Mouse (Mus musculus) frontal cortex, postnatal 10 days (tissue): ENCODE data around the gene Ttc8.
A peak's percentile ranks its signal among the peaks of the same experiment; 100 is the strongest.
"Not testable (repeated sequence)": the region's sequence is repeated elsewhere in the genome, so short reads cannot be mapped to it uniquely, and the experiment has no call there.

Source experiments
- DNase-seq, 2 experiments: peaks; one replicate each; pipeline ENCODE4 v3.0.0; 2022; ENCODE audit warnings: low spot score in 2 of 2, mixed read lengths in 1 of 2

The Ttc8 gene

DNA sequence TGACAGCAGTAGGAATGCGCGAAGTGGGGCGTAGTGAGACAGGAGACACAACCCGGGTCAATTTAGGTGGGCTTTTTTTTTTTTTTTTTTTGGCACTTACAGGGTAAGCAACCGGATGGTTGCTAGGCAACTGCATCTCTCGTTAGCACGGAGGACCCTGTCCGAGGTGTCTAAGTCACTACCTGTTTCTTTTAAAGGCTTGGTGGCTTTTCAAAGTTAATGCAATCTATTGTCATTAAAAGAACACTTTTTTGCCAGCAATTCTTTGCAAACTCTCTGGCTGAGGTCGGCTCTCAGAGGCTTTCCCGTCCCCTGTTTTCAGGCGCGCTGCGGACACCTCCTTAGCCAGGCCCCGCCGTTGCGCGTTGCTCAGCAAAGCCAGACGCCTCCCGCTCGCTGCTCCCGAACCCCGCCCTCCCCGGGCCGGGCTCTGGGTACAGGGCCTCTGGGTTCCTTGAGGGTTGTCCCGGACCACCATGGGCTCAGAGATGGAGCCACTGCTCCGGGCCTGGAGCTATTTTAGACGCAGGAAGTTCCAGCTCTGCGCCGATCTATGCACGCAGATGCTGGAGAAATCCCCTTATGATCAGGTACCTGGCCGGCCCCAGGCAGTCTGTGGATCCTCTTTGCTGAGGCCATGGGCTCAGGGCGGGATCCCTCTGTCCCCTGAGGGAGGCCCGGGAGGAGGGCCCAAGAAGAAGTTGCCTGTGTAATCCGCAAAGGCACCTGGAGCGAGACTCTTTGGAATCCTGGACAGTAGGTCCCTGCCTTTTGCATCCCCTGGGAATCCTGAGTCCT is at the start of gene Ttc8:
Gene Ttc8, plus strand, starts transcription at position 381 of the 798 bp plus-strand sequence.
- DNase-seq, result peak; percentile 77 to 87

DNA sequence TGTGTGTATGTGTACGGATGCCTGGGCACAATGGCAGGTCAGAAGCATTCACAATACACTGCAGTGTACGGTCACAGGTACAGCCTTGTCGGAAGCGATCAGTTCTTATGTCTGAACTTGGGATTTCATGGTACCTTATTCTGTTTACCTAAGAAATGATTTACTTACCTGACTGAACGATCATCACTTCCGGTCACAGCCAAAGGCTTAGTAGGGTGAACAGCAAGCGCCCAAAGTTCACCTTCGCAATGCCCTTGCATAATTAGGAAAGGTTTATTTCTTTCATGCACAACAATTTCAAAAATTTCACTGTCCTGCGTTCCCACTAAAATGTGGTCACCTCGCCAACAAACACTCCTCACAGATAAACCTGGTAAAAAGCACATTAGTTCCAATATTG is 47.5 kb upstream of the Ttc8 start:
- DNase-seq, result no peak

DNA sequence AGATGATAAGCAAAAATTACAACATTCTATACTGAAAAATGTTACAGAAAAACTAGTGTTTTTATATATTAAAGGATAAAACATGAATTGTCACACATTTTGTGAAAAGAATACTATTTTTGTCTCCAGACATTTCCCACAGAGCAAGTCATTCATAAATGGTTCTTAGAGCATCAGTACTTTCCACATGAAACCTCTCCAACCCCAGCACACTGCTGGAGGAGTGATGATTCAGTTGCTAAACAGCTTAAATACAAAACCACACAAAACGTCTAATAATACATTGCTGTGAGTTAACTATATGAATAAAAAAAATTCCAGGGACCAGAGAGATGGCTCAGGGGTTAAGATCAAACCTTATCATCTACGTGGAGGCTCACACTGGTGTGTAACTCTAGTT is 45.2 kb upstream of the Ttc8 start:
- DNase-seq, result no peak

DNA sequence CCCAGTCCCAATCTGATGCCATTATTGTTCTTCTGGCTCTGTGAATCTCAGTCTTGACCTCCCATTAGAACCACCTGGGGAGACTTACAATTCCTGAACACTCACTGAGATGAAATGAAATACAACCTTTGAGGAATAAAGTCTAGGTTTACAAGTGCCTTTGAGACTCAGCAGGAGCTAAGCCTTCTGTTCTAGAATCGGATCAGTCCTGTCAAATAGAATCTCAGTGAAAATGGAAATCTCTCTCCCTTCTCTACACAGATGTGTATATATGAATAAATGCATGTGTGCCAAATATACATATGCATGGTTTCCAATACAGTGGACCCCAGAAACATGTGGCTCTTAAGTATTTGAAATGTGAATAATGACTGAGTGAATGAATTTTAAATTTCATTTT is 41.7 kb upstream of the Ttc8 start:
- no peak for DNase-seq

DNA sequence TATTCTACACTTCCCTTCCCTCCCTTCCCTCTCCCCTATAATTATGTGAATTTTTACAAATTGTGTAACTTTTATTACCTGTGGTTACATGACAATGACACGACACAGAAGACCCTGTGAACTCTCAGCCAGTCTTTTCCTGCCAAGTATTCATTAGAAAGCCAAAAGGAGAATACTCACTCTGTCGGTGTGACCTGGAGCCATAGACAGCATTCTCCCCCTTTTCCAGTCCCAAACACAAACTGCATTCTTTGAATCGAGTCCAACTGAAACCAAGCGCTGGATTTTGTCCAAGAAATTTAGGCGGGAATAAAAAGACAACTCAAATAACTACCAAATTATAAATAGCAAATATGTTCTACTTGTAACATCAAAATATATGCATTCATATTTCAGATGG is 38.6 kb upstream of the Ttc8 start:
- no peak for DNase-seq

DNA sequence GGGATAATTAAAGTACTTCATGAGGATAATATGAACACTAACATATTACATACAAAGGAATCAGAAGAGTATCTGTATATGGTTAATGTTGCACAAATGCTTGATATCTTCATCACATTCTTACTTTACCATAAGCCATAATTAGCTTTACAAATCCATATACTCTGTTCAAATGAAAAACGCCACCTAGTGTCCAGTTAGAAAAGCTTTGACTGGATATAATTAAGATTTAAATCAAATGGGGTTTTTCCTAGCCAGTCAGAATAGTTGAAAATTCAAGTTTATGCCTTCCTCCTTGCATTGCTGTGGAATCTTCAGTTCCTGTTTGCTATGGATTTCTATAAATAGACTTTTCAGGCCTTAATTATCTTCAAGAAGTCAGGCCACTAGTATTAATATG is 35.9 kb upstream of the Ttc8 start:
- DNase-seq, result no peak

DNA sequence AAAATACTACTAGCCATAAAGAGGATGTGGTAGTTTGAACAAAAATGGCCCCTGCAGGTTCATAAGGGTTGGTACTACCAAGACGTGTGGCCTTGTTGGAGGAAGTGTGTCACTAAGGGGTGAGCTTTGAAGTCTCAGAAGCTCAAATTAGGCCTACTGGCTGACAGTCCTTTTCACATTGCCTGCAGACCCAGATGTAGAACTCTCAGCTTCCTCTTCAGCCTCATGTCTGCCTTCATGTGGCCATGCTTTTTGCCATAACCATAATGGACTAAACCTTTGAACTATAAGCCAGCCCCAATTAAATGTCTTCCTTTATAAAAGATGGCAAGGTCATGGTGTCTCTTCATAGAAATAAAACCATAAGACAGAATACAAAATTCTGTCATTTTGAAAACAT is 23.6 kb upstream of the Ttc8 start:
- DNase-seq, result no peak

DNA sequence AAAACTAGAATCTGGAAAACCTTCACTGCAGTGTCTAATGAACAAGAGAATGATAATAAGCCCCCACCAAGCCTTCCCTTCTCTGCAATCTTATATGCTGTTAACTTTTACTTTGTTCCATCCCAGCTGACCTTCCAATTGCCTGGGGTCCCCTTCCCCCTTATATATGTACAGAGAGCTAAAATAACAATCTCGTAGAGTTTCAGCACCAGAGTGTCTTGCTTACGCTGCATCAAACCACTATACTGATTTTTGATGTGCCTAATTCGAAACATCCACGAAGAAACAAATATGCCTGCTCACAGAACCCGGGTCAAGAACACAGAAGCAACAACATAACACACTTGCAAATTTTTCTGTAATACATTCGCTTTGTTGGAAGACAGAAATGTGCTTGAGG is 20.7 kb upstream of the Ttc8 start:
- DNase-seq, result no peak

DNA sequence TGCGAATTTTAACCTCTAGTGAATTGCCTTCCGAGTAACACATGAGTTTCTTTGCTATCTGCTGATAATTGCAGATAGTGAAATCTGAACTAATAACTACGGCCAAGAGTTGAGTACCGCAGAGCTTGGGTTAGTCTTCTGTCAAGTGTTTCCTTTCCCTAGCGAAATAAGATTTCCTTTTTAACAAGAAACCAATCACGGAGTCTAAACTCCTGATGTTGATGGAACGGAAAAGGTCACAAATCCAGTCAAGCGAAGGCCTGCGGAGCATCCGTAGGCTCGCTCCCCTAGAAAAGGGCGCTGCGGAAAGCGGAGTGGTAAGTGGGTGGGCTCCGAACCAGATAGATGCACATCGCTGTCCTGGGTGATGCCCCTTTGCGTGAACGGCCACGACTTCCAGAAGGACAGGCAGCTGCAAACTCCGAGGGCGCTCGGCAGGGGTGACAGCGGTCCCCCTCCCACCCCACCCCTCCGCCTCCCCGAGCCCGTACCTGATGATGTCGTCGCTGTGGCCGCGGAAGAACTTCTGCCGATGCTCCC is 20.0 kb upstream of the Ttc8 start:
- DNase-seq, result no peak

DNA sequence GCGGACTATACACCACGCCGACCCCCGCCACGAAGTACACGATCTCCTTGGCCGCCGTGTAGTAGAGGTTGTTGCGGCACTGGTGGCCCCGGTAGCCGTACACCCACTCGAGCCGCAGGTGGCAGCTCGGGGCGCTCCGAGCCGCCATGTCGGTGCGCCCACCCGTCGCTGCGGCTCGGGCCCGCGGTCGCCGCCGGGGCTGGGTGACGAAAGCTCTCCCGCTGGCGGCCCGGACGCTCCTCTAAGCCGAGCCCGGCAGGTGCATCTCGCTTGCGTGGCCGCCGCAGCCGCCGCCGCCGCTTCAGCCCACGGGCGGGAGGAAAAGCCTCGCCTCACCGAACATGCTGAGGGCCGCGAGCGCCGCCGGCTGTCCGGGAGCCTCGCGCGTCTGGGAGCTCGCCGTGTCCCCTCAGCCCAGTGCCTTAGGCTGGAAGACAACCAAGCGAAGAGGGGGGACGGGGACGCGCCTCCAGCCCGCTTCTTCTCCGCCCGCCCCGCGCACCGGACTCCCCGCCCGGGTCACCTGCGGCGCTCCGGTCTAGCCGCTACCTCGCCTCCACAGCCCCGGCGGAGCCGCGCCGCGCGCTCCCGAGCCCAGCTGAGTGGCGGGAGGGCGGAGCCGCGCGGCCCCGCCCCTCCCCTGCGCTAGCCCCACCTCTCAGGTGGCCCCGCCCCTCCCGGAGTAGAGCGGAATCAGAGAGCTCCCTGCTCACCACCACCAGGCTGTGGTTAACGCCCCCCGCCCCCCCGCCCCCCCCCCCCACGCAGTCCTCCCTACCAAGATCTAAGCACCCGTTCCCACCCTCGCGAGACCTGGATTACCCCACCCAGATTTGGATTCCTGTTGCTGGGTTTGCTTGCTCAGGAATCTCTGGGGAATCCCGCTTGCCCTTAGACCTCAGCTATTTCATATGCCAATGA is 19.2 kb upstream of the Ttc8 start, which contains the start of gene Eml5:
Gene Eml5, minus strand, starts transcription at position 604 of the 921 bp plus-strand sequence.
- DNase-seq, result peak; percentile 67 to 79

DNA sequence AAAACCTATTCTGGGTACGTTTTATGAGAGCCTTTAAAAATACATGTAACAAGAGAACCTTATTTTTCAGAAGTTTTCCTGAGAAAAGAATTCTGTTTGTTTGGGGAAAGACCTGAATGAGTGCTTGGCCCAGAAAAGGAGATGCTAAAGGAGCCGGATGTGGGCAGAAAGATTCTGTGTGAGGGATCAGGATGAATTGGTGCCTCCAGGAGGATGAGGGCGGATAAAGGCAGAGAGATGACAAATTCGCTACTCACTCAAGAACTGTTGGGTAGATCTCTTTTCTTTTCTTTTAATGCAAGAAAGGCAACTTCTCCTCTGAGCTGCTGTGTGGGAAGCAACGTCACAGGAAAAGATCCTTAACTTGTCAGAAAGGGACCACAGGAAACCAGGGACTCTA is 14.9 kb upstream of the Ttc8 start:
- DNase-seq, result no peak

DNA sequence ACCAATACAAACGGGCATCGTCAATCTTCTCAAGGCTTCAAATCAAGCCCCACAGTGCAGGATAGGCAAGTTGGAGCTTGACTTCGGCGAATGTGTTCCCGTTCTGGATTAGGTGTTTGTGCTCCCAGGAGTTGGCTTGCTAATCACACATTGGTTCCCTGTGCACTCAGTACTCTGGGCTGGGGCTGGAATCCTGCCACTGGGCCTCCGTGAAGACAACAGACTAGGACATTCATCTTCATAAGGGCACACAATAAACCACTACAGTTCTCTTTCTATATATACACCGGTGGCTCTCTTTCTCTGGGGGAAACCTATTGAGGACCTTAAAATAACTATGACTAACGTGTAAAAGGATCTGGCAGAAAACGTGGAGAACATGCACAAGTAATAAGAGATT is 10.3 kb upstream of the Ttc8 start:
- DNase-seq, result no peak

DNA sequence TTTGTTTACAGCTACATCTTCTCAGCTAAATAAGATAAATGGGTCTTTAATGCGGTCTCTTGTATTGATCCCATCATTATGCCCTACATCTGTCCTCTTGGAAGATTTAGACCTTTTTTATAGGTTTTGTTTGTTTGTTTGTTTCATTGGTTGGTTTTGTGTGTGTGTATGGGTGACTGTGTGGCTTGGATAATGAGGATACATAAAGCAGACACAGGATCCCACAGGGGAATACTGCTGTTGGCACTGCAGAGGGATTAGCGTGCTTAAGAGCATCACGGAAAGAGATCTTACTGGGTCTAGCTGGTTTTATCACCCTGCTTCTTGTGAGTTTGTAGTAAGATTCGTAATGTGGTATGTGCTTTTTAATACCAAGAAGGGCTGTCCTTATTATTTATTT is 10.8 kb downstream of the Ttc8 start:
- DNase-seq, result no peak

DNA sequence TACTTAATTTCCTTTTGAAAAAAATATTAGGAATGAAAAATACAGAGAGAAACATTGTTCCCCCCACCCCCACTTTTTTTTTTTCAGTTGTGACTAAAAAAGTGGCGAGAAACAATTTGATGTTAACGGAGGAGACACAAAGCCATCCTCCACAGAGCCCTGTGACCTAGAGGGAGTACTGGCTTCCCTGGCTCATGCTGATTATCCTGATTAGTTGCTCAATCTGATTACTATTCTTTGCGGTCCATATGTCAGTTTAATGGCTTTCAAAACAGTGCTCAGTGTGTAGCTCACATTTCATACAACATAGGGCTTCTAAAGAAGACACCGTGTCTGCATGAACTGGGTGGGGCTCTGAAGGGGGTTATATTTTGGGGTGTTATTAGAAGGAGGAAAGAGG is 12.1 kb downstream of the Ttc8 start:
- DNase-seq, result no peak

DNA sequence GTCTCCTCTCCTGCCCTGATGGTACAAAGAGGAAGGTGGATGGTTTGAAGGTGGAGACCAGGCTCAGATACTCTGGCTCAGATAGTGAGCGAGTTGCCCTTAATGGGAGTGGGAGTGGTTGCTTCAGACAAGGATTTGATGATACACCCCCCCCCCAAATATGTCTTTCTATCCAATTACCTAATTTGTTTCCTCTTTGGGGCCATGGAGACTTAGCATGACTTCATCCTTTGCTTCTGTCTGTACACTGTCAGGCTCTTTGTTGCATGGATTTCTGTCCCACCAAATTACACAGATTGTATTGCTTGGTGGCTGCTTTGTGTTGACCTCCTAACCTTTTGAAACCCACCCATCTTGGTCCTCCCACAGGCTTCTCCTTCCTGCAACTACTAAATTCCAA is 12.5 kb downstream of the Ttc8 start:
- no peak for DNase-seq

DNA sequence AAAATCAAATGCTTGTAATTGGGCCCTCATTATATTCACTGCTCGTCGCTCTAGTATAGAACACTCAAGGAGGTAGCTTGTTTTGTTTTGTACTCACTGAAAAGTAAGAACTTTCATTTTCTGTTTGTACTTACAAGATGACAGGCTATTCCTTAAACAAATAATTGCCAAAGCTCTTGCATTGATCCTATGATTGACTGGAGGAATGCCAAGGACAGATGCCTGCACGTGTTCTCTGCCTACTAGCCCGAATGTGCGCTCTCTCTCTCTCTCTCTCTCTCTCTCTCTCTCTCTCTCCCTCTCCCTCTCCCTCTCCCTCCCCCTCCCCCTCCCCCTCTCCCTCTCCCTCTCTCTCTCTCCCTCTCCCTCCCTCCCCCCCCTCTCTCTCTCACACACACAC is 30.9 kb downstream of the Ttc8 start:
- DNase-seq, result not testable (repeated sequence)

DNA sequence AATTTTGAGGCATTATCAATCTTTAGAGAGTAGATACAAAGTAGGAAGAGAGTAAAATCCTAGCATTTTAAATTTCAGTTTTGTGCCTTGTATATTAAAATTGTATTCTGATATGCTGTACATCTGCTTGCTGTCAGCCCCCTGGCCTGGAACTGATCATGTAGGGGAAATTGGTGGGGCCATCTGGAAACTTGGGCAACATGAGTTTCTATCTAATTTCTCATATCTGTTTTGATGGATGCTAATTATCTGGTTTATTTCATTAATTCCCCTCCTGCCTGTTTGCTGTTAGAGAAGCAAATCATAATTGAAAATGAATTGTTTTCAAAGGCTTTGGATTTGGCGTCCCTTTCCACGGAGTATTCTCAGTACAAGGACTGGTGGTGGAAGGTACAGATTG is 36.6 kb downstream of the Ttc8 start:
- DNase-seq, result no peak

DNA sequence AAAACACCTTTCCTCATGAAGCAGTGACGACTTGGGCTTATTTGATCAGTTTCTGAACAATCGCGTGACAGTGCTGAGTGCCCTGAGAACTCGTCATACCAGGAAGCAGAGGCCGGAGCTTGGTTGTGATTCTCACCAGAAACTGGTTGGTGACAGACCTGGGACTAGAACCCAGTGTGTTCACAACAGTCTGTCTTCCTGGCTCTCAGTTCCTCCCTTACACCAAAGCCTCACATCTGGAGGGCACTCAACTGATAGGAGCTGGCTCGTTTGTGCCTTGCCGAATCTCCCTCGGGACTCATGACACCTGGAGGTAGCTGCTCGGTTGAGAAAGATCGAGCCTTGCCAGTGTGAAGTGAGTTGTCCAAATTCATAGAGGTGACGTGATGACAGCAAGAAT is 37.1 kb downstream of the Ttc8 start:
- DNase-seq, result no peak

DNA sequence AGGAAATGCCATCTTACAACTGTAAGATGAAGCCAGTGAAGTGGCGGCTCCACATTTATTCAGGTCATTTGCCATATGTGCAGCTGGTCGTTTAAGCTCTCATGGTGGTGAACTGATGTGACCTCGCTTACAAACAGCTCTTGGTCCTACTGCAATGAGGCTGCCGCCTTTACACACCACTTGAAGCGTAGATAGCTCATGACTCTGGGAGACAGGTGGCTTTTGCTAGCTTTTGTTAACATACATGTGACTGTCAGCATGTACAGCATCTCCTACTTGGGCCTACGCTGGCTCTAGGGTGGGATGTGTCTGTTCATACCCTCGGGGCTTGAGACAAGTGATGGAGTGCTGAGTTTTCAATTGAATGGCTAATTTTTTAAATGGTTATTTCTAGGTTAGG is 40.6 kb downstream of the Ttc8 start:
- no peak for DNase-seq

DNA sequence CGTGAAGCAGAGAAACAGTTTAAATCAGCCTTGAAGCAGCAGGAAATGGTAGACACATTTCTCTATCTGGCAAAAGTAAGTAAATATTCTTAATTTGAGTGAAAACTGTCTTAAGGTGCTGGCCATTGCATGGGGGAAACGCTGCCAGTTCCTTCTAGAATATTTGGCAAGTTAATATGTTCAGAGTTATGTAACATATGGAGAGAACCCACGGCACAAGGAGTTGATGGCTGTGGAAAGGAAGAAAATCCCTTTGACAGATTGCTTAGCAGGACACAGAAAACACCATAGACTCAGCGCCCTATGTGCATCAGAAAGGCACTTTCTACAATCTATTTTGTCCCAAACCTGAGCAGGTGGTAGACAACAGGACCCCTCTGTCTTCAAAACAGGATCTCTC is 41.0 kb downstream of the Ttc8 start:
- no peak for DNase-seq

DNA sequence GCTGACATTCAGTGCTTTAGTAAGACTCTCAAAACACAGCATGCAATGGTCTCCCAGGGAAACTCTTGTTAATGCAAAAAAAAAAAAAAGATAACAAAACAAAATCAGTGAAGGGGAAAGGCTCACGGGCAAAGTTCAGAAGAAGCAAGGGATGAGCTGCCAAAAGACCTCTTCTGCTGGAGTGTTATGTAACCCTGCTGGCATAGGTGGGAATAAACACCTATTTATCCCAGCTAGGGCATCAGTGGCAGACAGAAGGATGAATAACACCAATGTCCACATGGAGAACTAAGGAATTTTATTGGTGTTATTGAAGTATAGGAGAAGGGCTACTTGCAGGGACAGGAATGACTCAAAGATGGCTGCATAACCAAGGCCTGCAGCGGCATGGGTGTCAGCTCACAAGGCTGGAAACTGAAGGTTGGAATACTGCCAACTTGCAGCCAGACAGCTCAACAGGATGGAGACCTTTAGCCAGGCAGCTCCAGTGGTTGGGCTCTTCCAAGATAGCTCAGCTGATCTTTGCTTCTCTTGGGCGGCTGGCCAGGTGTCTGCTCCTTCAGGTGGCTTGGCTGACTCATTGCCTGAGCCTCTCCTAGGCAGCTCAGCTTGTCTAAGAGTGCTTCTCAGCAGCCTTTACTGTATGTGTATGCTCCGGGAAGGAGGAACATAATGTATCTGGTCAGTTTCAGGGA is 45.2 kb downstream of the Ttc8 start:
- DNase-seq, result no peak

DNA sequence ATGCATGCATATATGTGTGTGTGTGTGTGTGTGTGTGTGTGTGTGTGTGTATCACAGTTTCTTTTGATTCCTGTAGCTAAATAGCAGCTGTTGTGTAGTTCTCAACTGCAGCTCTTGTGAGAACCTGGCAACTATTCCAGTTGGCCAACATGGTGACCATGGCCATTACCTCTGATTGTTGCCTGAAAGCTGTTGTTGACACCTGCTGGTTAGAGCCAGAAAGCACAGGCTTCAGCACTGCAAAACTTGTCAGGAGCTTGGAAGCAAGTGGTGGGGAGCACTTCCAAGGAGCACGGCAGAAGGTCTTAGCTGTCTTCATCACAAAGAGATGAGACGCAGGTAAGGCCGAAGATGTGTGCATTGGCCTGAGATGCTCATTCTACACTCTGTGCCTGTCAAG is 51.9 kb downstream of the Ttc8 start:
- no peak for DNase-seq
